13 mouse cellular contexts compared by ENCODE assay signal in genomic region chr4:132801176-132802077, GRCm38 (mm10). TPM values are rescaled to one million over a fixed set of nuclear protein-coding genes. Genes with fewer than 3 reads are reported as not detected.
DNase-seq lines count a peak whose midpoint lies in the region; ATAC-seq and TF ChIP-seq lines count a peak whose summit lies in the region.
"Had no signal": no experiment of that assay in that cellular context is flagged by ENCODE, and none has a peak within 500 bp of the region (broad histone marks: within the 10 kb centered on the region; RNA-seq: fewer than 3 reads in every experiment).

No protein-coding gene starts in this region.

- TF ChIP-seq RAD21 in CH12.LX (IDR thresholded peaks at IDR 0.05; ENCODE audit: low read depth, low read length) = no peak

- intact Hi-C loops in gastrocnemius, postnatal 14 days (cut with DNase I; ENCODE audit: low total_unique reads) = no loop called here

- H3K36me3 ChIP-seq in kidney, embryonic 15.5 days = no peaks in the 10 kb centered on the region
- no peaks in the 10 kb centered on the region for H3K36me3 ChIP-seq in kidney, embryonic 16.5 days (ENCODE audit: insufficient read depth, low read length)
- H3K36me3 ChIP-seq in CH12.LX (replicated peaks in 1 of 2; ENCODE audit: control insufficient read depth in 1 of 2, insufficient read depth in 1 of 2, low read length in 1 of 2) (no peaks in the 10 kb centered on the region), macrophage (ENCODE audit: inconsistent target) (no peaks in the 10 kb centered on the region)
- H3K36me3 ChIP-seq in hindbrain, embryonic 14.5 days (replicated peaks; ENCODE audit: control insufficient read depth, insufficient read depth) = no peaks in the 10 kb centered on the region
- H3K36me3 ChIP-seq: embryonic facial prominence, embryonic 12.5 days; heart, embryonic 10.5 days had no signal

- peaks cover 3% of the 10 kb centered on the region for H3K27me3 ChIP-seq in kidney, embryonic 15.5 days
- H3K27me3 ChIP-seq in kidney, embryonic 16.5 days (ENCODE audit: insufficient read depth, low read length) = peaks cover 3% of the 10 kb centered on the region; the same call in 1 of the 2 replicates
- H3K27me3 ChIP-seq in CH12.LX (replicated peaks) = no peaks in the 10 kb centered on the region
- no peaks in the 10 kb centered on the region; the same call in 1 of the 2 replicates for H3K27me3 ChIP-seq in hindbrain, embryonic 14.5 days (ENCODE audit: control insufficient read depth, insufficient read depth, low read length)
- H3K27me3 ChIP-seq: embryonic facial prominence, embryonic 12.5 days had no signal

- H3K4me2 ChIP-seq in kidney, embryonic 15.5 days = no peak overlapping the region
- no peak overlapping the region for H3K4me2 ChIP-seq in kidney, embryonic 16.5 days (replicated peaks; ENCODE audit: low read depth, low read length)
- peak overlapping the region; percentile 90 for H3K4me2 ChIP-seq in CH12.LX (ENCODE audit: insufficient read depth, low read depth, poor library complexity, severe bottlenecking)
- no peak overlapping the region for H3K4me2 ChIP-seq in hindbrain, embryonic 14.5 days (replicated peaks)
- H3K4me2 ChIP-seq: embryonic facial prominence, embryonic 12.5 days had no signal

- in situ Hi-C loops in CH12.LX (cut with MboI; ENCODE audit: low pct_ligation_motif_present, low pct_unique_long_range_greater_than_20kb, low sequenced_read_pairs) = no loop called here

- ATAC-seq in kidney, embryonic 15.5 days (replicated peaks; ENCODE audit: low FRiP score) = no peak
- ATAC-seq in kidney, embryonic 16.5 days (ENCODE audit: low FRiP score, low TSS enrichment) = no peak
- no peak for ATAC-seq in hindbrain, embryonic 14.5 days (ENCODE audit: low FRiP score)

- H3K4me1 ChIP-seq in kidney, embryonic 15.5 days = no peaks in the 10 kb centered on the region
- H3K4me1 ChIP-seq in kidney, embryonic 16.5 days (ENCODE audit: insufficient read depth, low read length) = no peaks in the 10 kb centered on the region
- H3K4me1 ChIP-seq in CH12.LX (ENCODE audit: control insufficient read depth in 1 of 2, insufficient read depth in 2 of 2) = peaks cover 8 to 61% of the 10 kb centered on the region in 2 experiments
- H3K4me1 ChIP-seq in hindbrain, embryonic 14.5 days (replicated peaks; ENCODE audit: control insufficient read depth, insufficient read depth, low read length) = no peaks in the 10 kb centered on the region
- H3K4me1 ChIP-seq: embryonic facial prominence, embryonic 12.5 days had no signal

- H3K79me2 ChIP-seq in CH12.LX (replicated peaks; ENCODE audit: control insufficient read depth, extremely low read depth, insufficient read depth, poor library complexity, severe bottlenecking) (no peaks in the 10 kb centered on the region), macrophage (ENCODE audit: inconsistent target) (peaks cover 10% of the 10 kb centered on the region; the same call in 1 of the 2 replicates)

- TF ChIP-seq CTCF in CH12.LX (conservative IDR thresholded peaks at IDR 0.05 in 1 of 2, IDR thresholded peaks at IDR 0.05 in 1 of 2; ENCODE audit: low read depth in 2 of 2, low read length in 2 of 2) = no peak

- dilution Hi-C loops in CH12.LX (cut with MboI; ENCODE audit: extremely low pct_ligation_motif_present, extremely low pct_unique_long_range_greater_than_20kb, low sequenced_read_pairs) = no loop called here

- H3K9me3 ChIP-seq in kidney, embryonic 15.5 days (replicated peaks) = no peaks in the 10 kb centered on the region
- H3K9me3 ChIP-seq in kidney, embryonic 16.5 days (ENCODE audit: low read length) = no peaks in the 10 kb centered on the region
- no peaks in the 10 kb centered on the region for H3K9me3 ChIP-seq in CH12.LX (replicated peaks; ENCODE audit: low read length)
- no peaks in the 10 kb centered on the region for H3K9me3 ChIP-seq in hindbrain, embryonic 14.5 days (ENCODE audit: control insufficient read depth, low read length)
- H3K9me3 ChIP-seq: embryonic facial prominence, embryonic 12.5 days; heart, embryonic 10.5 days had no signal

- no peak overlapping the region for H3K4me3 ChIP-seq in kidney, embryonic 15.5 days (replicated peaks)
- no peak overlapping the region for H3K4me3 ChIP-seq in kidney, embryonic 16.5 days (ENCODE audit: low read length)
- peak overlapping the region in 2 of 3 experiments; percentile 43 to 52 for H3K4me3 ChIP-seq in CH12.LX (replicated peaks in 1 of 3; ENCODE audit: low read depth in 2 of 3, low read length in 2 of 3, poor library complexity in 1 of 3)
- no peak overlapping the region for H3K4me3 ChIP-seq in macrophage (ENCODE audit: inconsistent target)
- no peak overlapping the region for H3K4me3 ChIP-seq in hindbrain, embryonic 14.5 days (replicated peaks; ENCODE audit: low read length)
- H3K4me3 ChIP-seq: embryonic facial prominence, embryonic 12.5 days; heart, embryonic 10.5 days had no signal

- H3K27ac ChIP-seq in kidney, embryonic 15.5 days = 0 out of 2 replicates have a peak overlapping the region, but pooled peaks have one; percentile 37
- H3K27ac ChIP-seq in kidney, embryonic 16.5 days (ENCODE audit: low read length) = no peak overlapping the region
- peak overlapping the region; percentile 98 for H3K27ac ChIP-seq in CH12.LX (ENCODE audit: insufficient read depth, low read depth)
- peak overlapping the region; percentile 82 for H3K27ac ChIP-seq in macrophage
- no peak overlapping the region for H3K27ac ChIP-seq in hindbrain, embryonic 14.5 days
- H3K27ac ChIP-seq: embryonic facial prominence, embryonic 12.5 days; heart, embryonic 10.5 days had no signal

- no peak for DNase-seq in CH12.LX (ENCODE audit: extremely low read depth)
- peak; percentile 19 for DNase-seq in c-Kit-positive CD71-positive TER-119-positive erythroid progenitor cells, embryonic 14.5 days (ENCODE audit: low spot score)
- no peak for DNase-seq in hindbrain, embryonic 14.5 days (ENCODE audit: low spot score)
- DNase-seq in gastrocnemius, postnatal 14 days = no peak
- DNase-seq in adrenal gland, adult 18-20 months (ENCODE audit: low spot score in 2 of 2) = no peak
- DNase-seq: cerebellum, adult 11 months; kidney, adult 18-20 months; lung, adult 18-20 months had no signal

- no peak overlapping the region for H3K9ac ChIP-seq in kidney, embryonic 15.5 days
- H3K9ac ChIP-seq in kidney, embryonic 16.5 days (replicated peaks; ENCODE audit: low read length) = no peak overlapping the region
- peak overlapping the region; percentile 91 for H3K9ac ChIP-seq in CH12.LX (ENCODE audit: insufficient read depth, low read depth)
- no peak overlapping the region for H3K9ac ChIP-seq in hindbrain, embryonic 14.5 days
- H3K9ac ChIP-seq: embryonic facial prominence, embryonic 12.5 days had no signal

- no peak for TF ChIP-seq POLR2A in CH12.LX (IDR thresholded peaks at IDR 0.05; ENCODE audit: low read depth, low read length)

- WGBS in kidney, embryonic 15.5 days = 90% methylated on average over 18 of the region's 18 CpGs
- 84% methylated on average over 18 of the region's 18 CpGs for WGBS in kidney, embryonic 16.5 days
- WGBS in macrophage (ENCODE audit: missing documents) = 87% methylated on average over 16 of the region's 18 CpGs
- 84% methylated on average over 18 of the region's 18 CpGs for WGBS in hindbrain, embryonic 14.5 days

- TF ChIP-seq EP300 in CH12.LX (IDR thresholded peaks at IDR 0.05; ENCODE audit: low read length) = peak; percentile 30; the same call in 1 of the 2 replicates

RNA-seq across cellular contexts. Expression of gene Themis2, which starts 5.2 kb away (rescaled TPM):
- 0.91 and 1.7 TPM in 2 replicates for polyA plus RNA-seq in kidney, embryonic 15.5 days (2015; fragmentation: Nextera tagmentation; extraction: Ambion mirVana)
- 0.92 and 1.1 TPM in 2 replicates for polyA plus RNA-seq in kidney, embryonic 16.5 days (2015; fragmentation: Nextera tagmentation; extraction: Ambion mirVana)
- 14.2 and 17.1 TPM in 2 replicates for total RNA-seq in CH12.LX (2012; rRNA removed)
- total RNA-seq in CH12.LX (2014; rRNA removed) = 9.3 and 10.2 TPM in 2 replicates
- polyA plus RNA-seq in CH12.LX (2012; ENCODE audit: insufficient read length, low read depth) = 30.7 and 35.7 TPM in 2 replicates
- 100 to 1,000 TPM in 19 of 26 experiments, 10 to 100 TPM in 7; 17.5 to 808 (median 224) TPM for total RNA-seq in macrophage (2018; cell fraction: chromatin; rRNA removed)
- 100 to 1,000 TPM in 24 of 26 experiments, 10 to 100 TPM in 2; 70.8 to 956 (median 317) TPM for total RNA-seq in macrophage (2018; cell fraction: cytosol; rRNA removed)
- total RNA-seq in macrophage (2018; cell fraction: nucleus; rRNA removed) = 1,000 to 10,000 TPM in 5 of 26 experiments, 100 to 1,000 TPM in 17, 10 to 100 TPM in 4; 58.3 to 1,365 (median 493) TPM
- 131 to 255 TPM (median 207 TPM) in 3 replicates for polyA plus RNA-seq in macrophage (2018)
- 0.61 and 0.71 TPM in 2 replicates for polyA plus RNA-seq in hindbrain, embryonic 14.5 days (2014; fragmentation: Nextera tagmentation; extraction: Ambion mirVana)
- total RNA-seq in gastrocnemius, postnatal 14 days (2021) = 1 to 10 TPM; 1.5 to 1.7 TPM
- total RNA-seq in adrenal gland, adult 18-20 months (2021) = 1 to 10 TPM; 1.7 to 3.3 TPM

RNA-seq across cellular contexts. Expression of gene Rpa2, which starts 33.3 kb away (rescaled TPM):
- 108 and 113 TPM in 2 replicates for polyA plus RNA-seq in kidney, embryonic 15.5 days (2015; fragmentation: Nextera tagmentation; extraction: Ambion mirVana)
- polyA plus RNA-seq in kidney, embryonic 16.5 days (2015; fragmentation: Nextera tagmentation; extraction: Ambion mirVana) = 108 and 109 TPM in 2 replicates
- total RNA-seq in CH12.LX (2012; rRNA removed) (80.2 and 108 TPM in 2 replicates), CH12.LX (2014; rRNA removed) (142 and 157 TPM in 2 replicates)
- polyA plus RNA-seq in CH12.LX (2012; ENCODE audit: insufficient read length, low read depth) (97.9 and 103 TPM in 2 replicates), macrophage (2018) (6.0 to 44.1 TPM (median 7.6 TPM) in 3 replicates)
- total RNA-seq in macrophage (2018; cell fraction: chromatin; rRNA removed) = 10 to 100 TPM in 6 of 26 experiments, 1 to 10 TPM in 17, under 1 TPM in 1, not detected in 2; 0.62 to 21.0 (median 7.1) TPM
- 1 to 10 TPM; 3.1 to 8.9 (median 6.4) TPM for total RNA-seq in macrophage (2018; cell fraction: cytosol; rRNA removed)
- total RNA-seq in macrophage (2018; cell fraction: nucleus; rRNA removed) = 10 to 100 TPM in 2 of 26 experiments, 1 to 10 TPM in 24; 1.1 to 34.1 (median 5.0) TPM
- polyA plus RNA-seq in hindbrain, embryonic 14.5 days (2014; fragmentation: Nextera tagmentation; extraction: Ambion mirVana) = 37.0 and 46.7 TPM in 2 replicates
- 10 to 100 TPM; 14.1 to 14.9 TPM for total RNA-seq in gastrocnemius, postnatal 14 days (2021)
- 1 to 10 TPM; 5.2 to 7.2 TPM for total RNA-seq in adrenal gland, adult 18-20 months (2021)

RNA-seq across cellular contexts. Expression of gene Ppp1r8, which starts 41.5 kb away (rescaled TPM):
- polyA plus RNA-seq in kidney, embryonic 15.5 days (2015; fragmentation: Nextera tagmentation; extraction: Ambion mirVana) = 62.6 and 66.5 TPM in 2 replicates
- polyA plus RNA-seq in kidney, embryonic 16.5 days (2015; fragmentation: Nextera tagmentation; extraction: Ambion mirVana) = 72.9 and 77.2 TPM in 2 replicates
- total RNA-seq in CH12.LX (2012; rRNA removed) (89.0 and 105 TPM in 2 replicates), CH12.LX (2014; rRNA removed) (141 and 153 TPM in 2 replicates)
- polyA plus RNA-seq in CH12.LX (2012; ENCODE audit: insufficient read length, low read depth) (107 and 113 TPM in 2 replicates), macrophage (2018) (19.7 to 37.4 TPM (median 26.3 TPM) in 3 replicates)
- 10 to 100 TPM in 22 of 26 experiments, 1 to 10 TPM in 4; 8.5 to 28.9 (median 17.0) TPM for total RNA-seq in macrophage (2018; cell fraction: chromatin; rRNA removed)
- total RNA-seq in macrophage (2018; cell fraction: cytosol; rRNA removed) = 10 to 100 TPM in 24 of 26 experiments, 1 to 10 TPM in 2; 9.1 to 26.5 (median 19.4) TPM
- total RNA-seq in macrophage (2018; cell fraction: nucleus; rRNA removed) = 10 to 100 TPM in 21 of 26 experiments, 1 to 10 TPM in 5; 8.0 to 30.6 (median 14.2) TPM
- polyA plus RNA-seq in hindbrain, embryonic 14.5 days (2014; fragmentation: Nextera tagmentation; extraction: Ambion mirVana) = 49.3 and 62.7 TPM in 2 replicates
- total RNA-seq in gastrocnemius, postnatal 14 days (2021) = 10 to 100 TPM; 16.3 to 17.5 TPM
- total RNA-seq in adrenal gland, adult 18-20 months (2021) = 10 to 100 TPM; 31.2 to 41.0 TPM

RNA-seq across cellular contexts. Expression of gene Smpdl3b, which starts 44.4 kb away (rescaled TPM):
- polyA plus RNA-seq in kidney, embryonic 15.5 days (2015; fragmentation: Nextera tagmentation; extraction: Ambion mirVana) = 10.0 and 11.9 TPM in 2 replicates
- polyA plus RNA-seq in kidney, embryonic 16.5 days (2015; fragmentation: Nextera tagmentation; extraction: Ambion mirVana) = 9.3 and 11.6 TPM in 2 replicates
- total RNA-seq in CH12.LX (2012; rRNA removed) (20.9 and 24.0 TPM in 2 replicates), CH12.LX (2014; rRNA removed) (3.6 and 4.6 TPM in 2 replicates)
- polyA plus RNA-seq in CH12.LX (2012; ENCODE audit: insufficient read length, low read depth) (2.9 TPM in 2 replicates), macrophage (2018) (1.0 to 8.5 TPM (median 1.9 TPM) in 3 replicates)
- total RNA-seq in macrophage (2018; cell fraction: chromatin; rRNA removed) = 1 to 10 TPM in 11 of 26 experiments, under 1 TPM in 8, not detected in 7; 0.38 to 3.7 (median 1.2) TPM
- total RNA-seq in macrophage (2018; cell fraction: cytosol; rRNA removed) = 1 to 10 TPM in 20 of 26 experiments, under 1 TPM in 6; 0.51 to 7.5 (median 2.2) TPM
- total RNA-seq in macrophage (2018; cell fraction: nucleus; rRNA removed) = 10 to 100 TPM in 8 of 26 experiments, 1 to 10 TPM in 14, under 1 TPM in 4; 0.85 to 22.2 (median 5.7) TPM
- polyA plus RNA-seq in hindbrain, embryonic 14.5 days (2014; fragmentation: Nextera tagmentation; extraction: Ambion mirVana) = 0.68 and 0.99 TPM in 2 replicates
- 1 to 10 TPM; 1.9 to 3.0 TPM for total RNA-seq in gastrocnemius, postnatal 14 days (2021)
- total RNA-seq in adrenal gland, adult 18-20 months (2021) = 10 to 100 TPM in 1 of 2 experiments, under 1 TPM in 1; 0.83 to 15.0 TPM

Comparison
In these comparisons a context has a peak if more than half of its experiments do, and no peak if none do; other contexts are left out.
1. H3K27ac ChIP-seq: peak in kidney, embryonic 15.5 days (single experiment), CH12.LX (single experiment) and macrophage (single experiment); none in kidney, embryonic 16.5 days (single experiment) and hindbrain, embryonic 14.5 days (single experiment).
2. H3K4me3 ChIP-seq: peak in CH12.LX (2 of 3); none in kidney, embryonic 15.5 days (single experiment), kidney, embryonic 16.5 days (single experiment), macrophage (single experiment) and hindbrain, embryonic 14.5 days (single experiment).
3. RNA of gene Themis2, which starts 5.2 kb away (polyA plus RNA-seq): 131 to 255 TPM in macrophage and 30.7 to 35.7 TPM in CH12.LX; 0.91 to 1.7 TPM in kidney, embryonic 15.5 days, 0.92 to 1.1 TPM in kidney, embryonic 16.5 days and 0.61 to 0.71 TPM in hindbrain, embryonic 14.5 days; every median in the first group is over 10 times any median in the second.